Mouse (Mus musculus): ENCODE measurements around the gene Gmppa. TPM values are rescaled to one million over a fixed set of nuclear protein-coding genes. Genes with fewer than 3 reads are reported as not detected.

Gene Gmppa
- total RNA-seq, 1 experiment from 2014 or later: 32.6 TPM

DNA sequence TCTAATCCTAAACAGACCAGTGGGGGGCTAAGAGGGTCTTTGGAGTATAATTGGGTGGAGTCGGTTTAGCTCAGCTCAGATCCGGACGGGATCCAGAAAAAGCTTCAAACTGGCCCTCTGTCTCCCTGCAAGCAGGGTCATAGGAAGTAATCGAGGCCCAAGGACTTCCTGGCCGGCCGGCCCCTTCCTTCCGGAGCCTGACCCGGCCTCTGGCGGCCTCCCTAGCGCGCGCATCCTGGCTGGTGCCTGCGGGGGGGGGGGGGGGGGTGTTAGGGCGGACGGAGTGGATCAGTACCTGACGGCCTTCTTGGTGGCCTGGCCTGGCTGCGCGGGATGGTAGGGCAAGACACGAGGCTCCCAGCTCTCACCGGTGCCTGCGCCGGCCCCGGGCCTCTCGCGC is 42.8 kb downstream of the Gmppa start:
- ATAC-seq (ENCODE audit: extremely low read depth, insufficient number of reproducible peaks, low FRiP score, poor library complexity, severe bottlenecking): no peak

DNA sequence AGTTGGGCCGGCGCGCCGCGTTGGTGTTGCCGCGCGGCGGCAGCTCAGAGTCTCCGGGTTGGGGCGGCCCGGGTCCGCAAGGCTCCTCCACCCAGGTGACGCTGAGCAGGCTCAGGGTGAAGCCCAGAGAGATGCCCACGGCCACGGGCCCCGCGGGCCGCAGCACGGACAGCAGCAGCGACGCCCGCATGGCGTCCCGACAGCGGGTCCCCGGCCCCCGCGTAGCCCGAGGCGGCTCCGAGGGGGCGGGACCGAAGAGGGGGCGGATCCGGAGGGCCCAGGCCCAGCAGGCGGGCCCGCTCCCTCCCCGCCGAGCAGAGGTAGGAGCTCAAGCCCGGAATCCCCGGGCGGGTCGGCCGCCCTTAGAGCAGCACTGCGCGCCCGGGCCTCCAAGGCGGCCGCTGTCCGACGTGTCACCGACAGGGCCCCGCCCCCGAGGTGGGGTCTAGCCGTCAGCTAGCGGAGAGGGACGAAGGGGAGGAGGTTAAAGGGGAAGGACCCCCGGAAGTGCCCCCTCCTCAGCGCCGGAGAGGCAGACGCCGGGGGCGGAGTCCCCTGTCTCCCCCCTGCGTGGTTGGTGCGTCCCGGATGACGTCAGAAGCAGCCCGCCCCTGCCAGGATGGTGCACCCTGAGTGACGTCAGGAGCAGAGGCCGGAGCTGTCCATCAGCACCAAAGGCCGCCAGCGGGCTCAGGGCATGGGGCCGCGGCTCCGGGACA is 43.3 kb downstream of the Gmppa start, which contains the start of the genes Chpf and Tmem198:
TSS of gene Chpf (minus strand) at position 392 of the 719 bp plus-strand sequence.
TSS of gene Tmem198 (plus strand) at position 617 of the 719 bp plus-strand sequence.
- peak; percentile 69 for ATAC-seq (ENCODE audit: extremely low read depth, insufficient number of reproducible peaks, low FRiP score, poor library complexity, severe bottlenecking)

DNA sequence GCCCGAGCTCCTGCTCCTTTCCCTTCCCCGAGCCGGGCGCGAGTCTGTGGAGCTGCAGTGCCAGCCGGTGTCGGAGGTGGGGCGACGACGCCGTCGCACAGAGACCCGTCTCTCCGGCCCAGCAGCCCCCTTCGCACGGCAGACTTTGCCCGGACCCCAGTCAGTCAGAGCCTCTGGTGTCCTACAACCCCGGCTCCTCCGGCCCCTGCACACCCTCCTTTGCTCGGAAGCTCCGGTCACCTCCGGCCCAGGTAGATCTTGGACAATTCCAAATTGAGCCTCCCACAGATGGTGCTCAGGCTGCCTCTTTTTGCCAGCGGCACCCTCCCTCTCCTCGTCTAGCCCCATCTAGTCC is 43.9 kb downstream of the Gmppa start:
- no peak for ATAC-seq (ENCODE audit: extremely low read depth, insufficient number of reproducible peaks, low FRiP score, poor library complexity, severe bottlenecking)

DNA sequence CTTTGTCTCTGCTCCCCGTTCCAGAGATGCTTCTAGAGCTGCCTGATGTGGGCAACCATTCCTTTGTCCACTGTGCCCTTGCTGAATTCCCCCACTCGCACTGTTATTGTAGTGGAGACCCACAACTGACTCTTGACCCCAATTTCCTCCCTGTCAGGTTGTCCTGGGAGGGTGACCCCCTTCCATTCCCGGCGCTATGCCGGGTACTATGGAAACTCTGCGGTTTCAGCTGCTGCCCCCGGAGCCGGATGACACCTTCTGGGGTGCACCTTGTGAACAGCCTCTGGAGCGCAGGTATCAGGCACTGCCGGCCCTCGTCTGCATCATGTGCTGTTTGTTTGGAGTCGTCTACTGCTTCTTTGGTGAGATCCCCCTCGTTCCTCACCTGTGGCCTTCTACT is 44.3 kb downstream of the Gmppa start:
- ATAC-seq (ENCODE audit: extremely low read depth, insufficient number of reproducible peaks, low FRiP score, poor library complexity, severe bottlenecking): no peak

DNA sequence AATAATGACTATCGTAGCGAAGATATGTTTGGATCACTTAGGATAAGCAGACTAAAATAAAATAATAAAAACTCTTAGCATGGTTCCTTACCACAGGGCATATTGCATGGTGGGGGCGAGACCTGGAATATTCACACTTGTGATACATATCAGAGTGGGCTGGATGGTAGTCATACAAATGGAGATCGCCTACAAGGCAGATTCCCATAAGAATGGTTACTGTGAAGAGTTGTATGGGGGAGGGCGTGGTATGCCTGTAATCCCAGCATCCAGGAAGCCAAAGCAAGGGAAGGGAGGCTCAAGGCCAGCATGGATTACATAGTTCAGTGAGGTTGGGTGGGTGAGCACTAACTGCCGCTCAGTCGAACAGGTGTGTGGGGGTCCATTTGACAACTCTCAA is 45.0 kb downstream of the Gmppa start:
- ATAC-seq (ENCODE audit: extremely low read depth, insufficient number of reproducible peaks, low FRiP score, poor library complexity, severe bottlenecking): no peak

DNA sequence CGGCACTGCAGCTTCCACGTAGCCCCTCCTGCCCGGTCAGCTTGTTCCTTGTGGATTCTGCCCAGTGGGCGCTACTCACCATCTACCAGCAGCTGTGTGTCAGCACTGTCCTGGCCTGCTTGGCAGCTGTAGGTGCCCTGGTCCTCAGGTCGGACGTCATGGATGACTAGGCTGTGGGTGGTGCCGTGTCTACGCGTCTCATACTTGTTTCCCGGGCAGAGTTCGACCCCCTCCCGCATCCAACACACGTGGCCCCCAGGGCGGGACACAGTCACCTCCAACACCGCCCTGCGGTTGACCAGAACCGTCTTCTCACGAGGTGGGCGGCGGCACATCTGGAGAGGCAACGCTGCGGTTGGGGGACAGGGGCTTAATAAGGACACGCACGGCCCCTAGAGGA is 50.8 kb downstream of the Gmppa start:
- no peak for ATAC-seq (ENCODE audit: extremely low read depth, insufficient number of reproducible peaks, low FRiP score, poor library complexity, severe bottlenecking)

DNA sequence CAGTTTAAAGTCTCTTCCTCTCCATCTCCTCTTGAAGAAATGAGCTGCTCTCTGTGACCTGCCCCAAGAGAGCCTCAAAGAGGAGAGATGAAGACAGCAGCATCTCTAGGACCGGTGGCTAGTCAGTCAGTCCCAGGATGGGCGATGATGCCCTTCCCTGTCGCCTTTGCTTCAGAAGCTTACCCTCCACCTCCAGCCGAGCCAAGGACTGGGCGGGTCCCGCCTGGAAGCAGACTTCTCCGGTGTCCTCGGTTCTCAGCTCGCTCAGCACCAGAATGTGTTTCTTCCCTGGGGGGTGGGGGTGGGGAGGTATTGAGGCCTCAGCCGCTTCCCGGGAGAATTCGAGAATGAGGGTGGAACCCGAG is 51.3 kb downstream of the Gmppa start:
- ATAC-seq (ENCODE audit: extremely low read depth, insufficient number of reproducible peaks, low FRiP score, poor library complexity, severe bottlenecking): no peak

DNA sequence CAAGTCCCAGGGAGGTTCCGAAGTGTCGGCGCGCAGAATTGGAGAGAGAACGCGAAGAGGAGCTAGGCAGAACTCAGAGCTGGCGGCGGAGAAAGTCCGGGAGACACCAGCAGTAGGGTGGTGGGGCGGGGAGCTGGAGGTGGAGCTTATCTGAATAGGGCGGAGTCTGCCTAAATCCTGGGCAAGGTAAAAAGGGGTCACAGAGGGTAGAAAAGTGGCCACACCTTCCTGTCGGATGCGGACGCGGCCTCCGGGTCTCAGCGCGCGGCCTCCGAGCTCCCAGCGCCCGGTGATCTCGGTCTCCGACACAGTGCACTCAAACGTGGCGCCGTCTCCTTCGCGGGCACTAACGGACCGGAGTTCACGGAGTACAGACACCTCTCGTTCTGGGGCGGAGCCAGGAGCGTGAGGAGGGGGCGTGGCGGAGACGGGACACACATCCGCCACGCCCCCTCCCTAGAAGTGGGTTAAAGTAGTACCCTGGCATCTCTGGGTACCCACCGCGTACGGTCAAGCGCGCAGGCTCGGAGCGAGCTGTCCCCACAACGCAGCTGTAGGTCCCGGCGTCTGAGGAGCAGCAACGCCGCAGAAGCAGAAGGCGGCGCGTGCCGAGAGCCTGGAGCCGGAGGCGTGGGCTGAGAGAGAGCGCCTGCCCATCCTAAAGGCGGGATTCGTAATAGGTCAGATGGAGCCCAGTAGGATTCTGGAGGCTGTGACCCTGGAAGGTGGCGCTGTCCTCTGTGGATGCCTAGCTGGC is 51.9 kb downstream of the Gmppa start:
- ATAC-seq (ENCODE audit: extremely low read depth, insufficient number of reproducible peaks, low FRiP score, poor library complexity, severe bottlenecking): no peak

DNA sequence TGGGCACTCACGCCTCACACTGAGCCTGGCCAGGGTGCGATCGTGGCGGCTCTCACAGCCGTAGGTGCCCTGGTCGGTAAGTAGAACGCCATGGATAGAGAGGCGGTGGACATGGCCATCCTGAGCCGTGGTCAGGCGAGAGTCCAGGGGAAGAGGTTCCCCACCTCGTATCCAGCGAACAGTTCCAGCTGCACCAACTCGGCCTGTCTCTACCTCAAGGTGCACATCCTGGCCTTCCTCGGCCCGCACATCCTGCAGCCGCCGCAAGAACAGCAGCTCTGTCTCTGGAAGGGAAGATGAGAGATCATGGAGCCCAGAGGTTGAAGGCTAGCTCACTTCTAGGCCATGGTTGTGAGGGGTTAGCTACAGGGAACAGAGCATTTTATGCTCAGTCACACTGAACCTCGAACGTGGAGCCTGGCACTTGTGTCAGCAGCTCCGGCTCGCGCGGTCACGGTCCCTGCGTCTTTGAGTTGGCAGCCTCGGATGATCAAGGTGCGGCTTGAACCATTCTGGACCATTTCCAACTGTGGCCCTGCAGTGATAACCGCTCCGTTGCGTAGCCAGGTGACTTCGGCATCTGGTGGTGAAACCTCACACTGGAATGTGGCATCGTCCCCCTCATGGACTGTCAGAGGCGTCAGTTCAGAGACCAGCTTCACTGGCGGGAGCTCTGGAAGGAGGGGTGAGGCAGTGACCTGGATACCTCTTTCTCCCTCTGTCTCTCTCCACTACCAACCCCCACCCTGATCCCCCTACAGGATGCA is 55.2 kb downstream of the Gmppa start:
- no peak for ATAC-seq (ENCODE audit: extremely low read depth, insufficient number of reproducible peaks, low FRiP score, poor library complexity, severe bottlenecking)

DNA sequence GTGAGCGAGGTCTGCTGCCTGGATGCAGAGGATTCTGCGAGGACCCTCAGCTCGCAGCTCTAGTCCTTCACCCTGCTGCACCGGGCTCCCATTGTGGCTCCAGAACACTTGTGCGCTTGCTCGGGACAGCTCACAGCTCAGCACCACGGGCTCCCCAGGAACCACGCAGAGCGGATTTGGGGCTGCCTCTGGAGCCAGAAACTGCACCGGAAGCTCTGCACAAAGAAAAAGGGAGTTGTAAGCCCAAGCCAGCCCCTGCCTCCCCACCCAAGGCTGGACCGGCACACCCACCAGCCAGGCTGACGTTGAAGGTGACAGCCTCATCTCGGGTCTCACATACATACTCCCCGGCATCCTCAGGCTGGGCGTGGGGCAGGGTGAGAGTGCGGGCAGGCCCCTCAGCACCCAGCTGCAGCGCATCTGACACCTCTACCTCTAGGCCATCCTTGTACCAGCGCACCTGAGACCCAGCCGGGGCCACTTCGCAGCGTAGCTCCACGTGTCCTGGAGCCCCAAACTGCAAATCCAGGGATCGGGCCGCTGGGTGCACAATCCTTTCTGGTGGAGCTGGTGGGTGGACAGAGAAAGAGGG is 56.9 kb downstream of the Gmppa start:
- ATAC-seq (ENCODE audit: extremely low read depth, insufficient number of reproducible peaks, low FRiP score, poor library complexity, severe bottlenecking): no peak

Other genes with a start within 250 kb of the Gmppa start
- 59.0 and 64.9 TPM in 2 replicates for gene Ankzf1, start 243.8 kb upstream of the Gmppa start, total RNA-seq (2017)
- 18.2 and 26.2 TPM in 2 replicates for gene Atg9a, start 243.7 kb upstream of the Gmppa start, total RNA-seq (2017)
- 13.3 and 16.2 TPM in 2 replicates for gene Glb1l, start 225.1 kb upstream of the Gmppa start, total RNA-seq (2017)
- 60.2 and 75.4 TPM in 2 replicates for gene Stk16, start 225.1 kb upstream of the Gmppa start, total RNA-seq (2017)
- gene Tuba4a, start 216.1 kb upstream of the Gmppa start, total RNA-seq (2017): 77.0 and 83.7 TPM in 2 replicates
- not detected in 2 replicates for gene A630095N17Rik, start 203.8 kb upstream of the Gmppa start, total RNA-seq (2017)
- gene Dnajb2, start 199.5 kb upstream of the Gmppa start, total RNA-seq (2017): 39.7 and 54.4 TPM in 2 replicates
- gene Ptprn, start 171.4 kb upstream of the Gmppa start, total RNA-seq (2017): not detected in 2 replicates
- not detected in 2 replicates for gene Resp18, start 157.5 kb upstream of the Gmppa start, total RNA-seq (2017)
- 33.1 and 39.0 TPM in 2 replicates for gene Dnpep, start 117.9 kb upstream of the Gmppa start, total RNA-seq (2017)
- not detected in 2 replicates for gene Des, start 75.6 kb upstream of the Gmppa start, total RNA-seq (2017)
- not detected in 2 replicates for gene Speg, start 60.6 kb upstream of the Gmppa start, total RNA-seq (2017)
- not detected in 2 replicates for gene Asic4, start 14.5 kb downstream of the Gmppa start, total RNA-seq (2017)
- 2.5 and 4.1 TPM in 2 replicates for gene Chpf, start 43.4 kb downstream of the Gmppa start, total RNA-seq (2017)
- 0.35 TPM in 1 of 2 replicates, not detected in the other for gene Tmem198, start 43.6 kb downstream of the Gmppa start, total RNA-seq (2017)
- gene Obsl1, start 70.5 kb downstream of the Gmppa start, total RNA-seq (2017): not detected in 2 replicates
- not detected in 2 replicates for gene Inha, start 71.1 kb downstream of the Gmppa start, total RNA-seq (2017)
- gene Stk11ip, start 85.6 kb downstream of the Gmppa start, total RNA-seq (2017): 57.0 and 72.0 TPM in 2 replicates
- not detected in 2 replicates for gene Slc4a3, start 110.3 kb downstream of the Gmppa start, total RNA-seq (2017)